Mouse (Mus musculus): Measurements from ENCODE around the gene Gm20917. TPM values are rescaled to one million over a fixed set of nuclear protein-coding genes. Genes with fewer than 3 reads are reported as not detected.
"Not testable (repeated sequence)": the region's sequence is repeated elsewhere in the genome, so short reads cannot be mapped to it uniquely, and the experiment has no call there.

The Gm20917 gene
- not detected in 2 replicates for polyA plus RNA-seq (2015; fragmentation: Nextera tagmentation; extraction: Ambion mirVana)

DNA sequence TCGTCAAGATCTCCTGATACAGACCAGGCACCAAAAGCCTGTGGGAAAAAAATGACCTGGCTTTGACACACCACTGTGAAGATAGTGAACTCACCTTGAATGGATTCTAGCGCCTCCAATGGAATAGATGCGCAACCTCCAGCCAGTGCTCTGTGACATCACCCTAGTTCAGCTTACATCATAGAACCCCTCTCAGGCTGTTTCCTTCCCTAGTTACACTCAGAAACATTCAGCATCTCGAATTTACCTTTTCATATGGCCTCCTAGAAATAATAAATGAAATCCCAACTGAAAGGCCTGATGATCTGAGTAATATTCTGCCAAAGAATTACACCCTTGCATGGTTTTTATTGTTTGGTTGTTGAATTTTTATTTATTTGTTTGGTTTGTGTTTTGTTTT is at the start of gene Gm20917:
TSS of gene Gm20917 (minus strand) at position 101 of the 400 bp plus-strand sequence.
- DNase-seq (ENCODE audit: low spot score) = not testable (repeated sequence)

Other genes with a start within 250 kb of the Gm20917 start
- not detected in 2 replicates for gene Gm20916, start 168.4 kb upstream of the Gm20917 start, polyA plus RNA-seq (2015; fragmentation: Nextera tagmentation; extraction: Ambion mirVana)